Mouse (Mus musculus) cerebellum, adult 8-10 months (tissue): Measurements from ENCODE around the gene Atp6v1g2.

Source experiments
- DNase-seq: peaks from one replicate; pipeline ENCODE4 v3.0.0; 2022

The Atp6v1g2 gene

DNA sequence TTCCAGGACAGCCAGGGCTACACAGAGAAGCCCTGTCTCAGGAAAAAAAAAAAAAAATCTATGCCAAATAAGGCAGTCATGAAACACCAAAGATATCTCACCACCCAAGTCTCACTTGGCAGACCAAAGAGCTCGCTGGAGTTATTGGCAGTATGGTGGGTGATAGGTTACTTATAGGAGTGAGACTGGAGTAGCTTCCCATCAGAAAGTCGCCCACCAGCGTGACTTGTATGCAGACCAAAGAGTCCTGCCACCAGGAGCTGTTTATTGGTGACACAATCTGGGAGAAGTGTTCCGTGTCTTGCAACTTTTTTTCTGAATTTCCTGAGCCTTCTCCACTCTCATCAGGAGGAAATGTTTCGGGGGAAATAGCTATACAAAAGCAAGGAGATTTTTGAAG lies 6.2 kb downstream of the Atp6v1g2 start:
- DNase-seq: no peak

DNA sequence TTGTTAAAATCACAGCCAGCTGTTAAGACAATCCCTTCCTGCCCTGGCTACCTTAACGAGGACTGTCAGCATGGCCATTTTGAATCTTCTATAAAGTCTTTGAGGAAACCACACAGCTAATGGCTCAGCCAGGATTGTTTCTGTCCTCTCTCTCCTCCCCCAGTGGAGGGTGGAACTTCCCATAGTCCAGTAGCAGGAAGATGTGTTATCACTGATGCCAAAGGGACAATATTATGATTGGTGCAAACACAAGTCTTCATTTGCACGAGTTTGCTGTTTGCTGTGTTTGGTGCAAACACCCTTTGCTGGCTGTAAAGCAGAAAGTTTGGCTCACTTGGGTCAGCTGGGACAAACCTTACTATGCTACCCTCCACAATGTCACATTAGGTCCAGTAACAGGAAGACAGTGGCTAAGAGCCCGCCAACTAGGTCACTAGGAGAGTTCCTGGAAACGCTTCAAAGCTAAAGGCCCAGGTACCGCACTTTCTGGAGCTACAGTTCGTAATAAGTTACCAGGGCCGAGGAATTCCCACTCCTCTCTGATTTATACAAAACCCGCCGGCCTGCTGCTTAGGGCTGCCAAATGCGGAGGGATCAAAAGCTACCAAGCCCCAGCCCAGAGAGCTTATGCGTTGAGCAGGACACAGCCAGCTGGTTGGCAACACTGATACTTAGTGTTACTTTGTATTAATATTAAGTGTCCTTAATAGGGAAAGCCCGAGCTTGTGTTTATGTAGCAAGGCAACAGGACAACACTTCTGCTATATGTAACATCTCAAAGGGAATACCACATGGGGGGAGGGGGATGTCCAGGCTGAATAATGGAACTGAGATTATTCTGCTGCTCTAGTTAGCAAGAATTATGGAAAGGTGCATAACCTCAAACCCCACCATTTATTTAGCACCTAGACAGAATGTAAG lies 7.2 kb downstream of the Atp6v1g2 start:
- DNase-seq: peak; percentile 54

GRCm38 (mm10) chr17:35241305-35242014 lies 8.0 kb downstream of the Atp6v1g2 start, which contains the start of gene Ddx39b:
Gene Ddx39b, plus strand, starts transcription at chr17:35241746.
- DNase-seq: peak; percentile 95

DNA sequence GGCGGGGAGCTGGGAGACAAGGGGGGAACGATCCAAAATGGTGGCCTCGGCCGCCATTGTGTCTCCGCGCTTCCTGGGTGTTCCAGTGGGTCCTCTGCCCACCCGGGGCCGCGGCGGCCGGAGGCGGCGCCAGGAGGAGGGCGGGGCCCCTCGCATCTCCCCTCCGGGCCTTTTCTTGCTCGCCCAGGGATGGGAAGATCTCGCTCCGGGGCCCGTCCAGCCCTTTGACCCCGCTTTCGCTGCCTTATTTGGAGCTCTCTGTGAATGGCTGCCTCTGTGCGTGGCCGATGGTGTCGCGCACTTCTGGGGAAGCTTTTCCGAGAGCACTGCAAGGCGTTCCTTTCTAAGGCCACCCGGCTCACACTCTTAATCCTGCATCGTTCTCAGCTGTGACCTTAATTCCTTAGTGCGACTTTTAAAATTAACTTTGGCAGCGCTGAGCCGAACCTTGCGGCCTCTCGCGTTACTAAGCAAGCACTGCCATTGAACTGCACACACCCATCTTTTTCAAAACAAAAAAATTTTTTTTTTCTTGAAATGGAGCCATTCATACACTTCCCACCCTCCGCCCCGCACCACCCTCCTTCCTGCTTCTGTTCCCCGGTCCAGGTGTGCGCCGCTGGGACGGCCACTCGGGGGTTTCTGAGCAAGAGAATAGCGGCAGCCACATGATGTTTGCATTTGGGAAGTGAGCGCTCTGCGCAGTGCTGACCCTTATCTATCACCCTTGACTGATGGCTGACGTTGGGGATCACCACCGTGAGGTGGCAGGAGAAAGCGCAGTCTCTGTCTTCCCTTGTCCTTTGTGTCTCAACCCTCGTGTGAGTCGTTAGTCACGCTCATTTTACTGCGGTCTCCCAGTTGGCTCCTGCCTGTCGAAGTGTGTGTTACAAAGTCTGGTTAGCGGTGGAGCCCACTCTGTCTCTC lies 8.8 kb downstream of the Atp6v1g2 start:
- DNase-seq: no peak

DNA sequence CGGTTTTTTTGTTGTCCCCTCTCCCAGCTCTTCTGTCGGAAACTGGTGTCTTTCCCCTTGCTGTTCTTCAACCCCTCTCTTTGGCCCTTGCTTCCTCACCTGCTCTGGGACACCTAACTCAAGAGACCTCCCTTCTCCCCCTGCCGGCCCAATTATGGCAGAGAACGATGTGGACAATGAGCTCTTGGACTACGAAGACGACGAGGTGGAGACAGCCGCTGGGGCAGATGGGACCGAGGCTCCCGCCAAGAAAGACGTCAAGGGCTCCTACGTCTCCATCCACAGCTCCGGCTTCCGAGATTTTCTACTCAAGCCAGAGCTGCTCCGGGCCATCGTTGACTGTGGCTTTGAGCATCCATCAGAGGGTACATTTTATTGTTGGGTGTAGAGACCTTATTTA lies 9.6 kb downstream of the Atp6v1g2 start:
- DNase-seq: peak; percentile 56

- DNase-seq: no peak
These were observed 11.5 kb downstream of the Atp6v1g2 start for GRCm38 (mm10) chr17:35244999-35245398.

DNA sequence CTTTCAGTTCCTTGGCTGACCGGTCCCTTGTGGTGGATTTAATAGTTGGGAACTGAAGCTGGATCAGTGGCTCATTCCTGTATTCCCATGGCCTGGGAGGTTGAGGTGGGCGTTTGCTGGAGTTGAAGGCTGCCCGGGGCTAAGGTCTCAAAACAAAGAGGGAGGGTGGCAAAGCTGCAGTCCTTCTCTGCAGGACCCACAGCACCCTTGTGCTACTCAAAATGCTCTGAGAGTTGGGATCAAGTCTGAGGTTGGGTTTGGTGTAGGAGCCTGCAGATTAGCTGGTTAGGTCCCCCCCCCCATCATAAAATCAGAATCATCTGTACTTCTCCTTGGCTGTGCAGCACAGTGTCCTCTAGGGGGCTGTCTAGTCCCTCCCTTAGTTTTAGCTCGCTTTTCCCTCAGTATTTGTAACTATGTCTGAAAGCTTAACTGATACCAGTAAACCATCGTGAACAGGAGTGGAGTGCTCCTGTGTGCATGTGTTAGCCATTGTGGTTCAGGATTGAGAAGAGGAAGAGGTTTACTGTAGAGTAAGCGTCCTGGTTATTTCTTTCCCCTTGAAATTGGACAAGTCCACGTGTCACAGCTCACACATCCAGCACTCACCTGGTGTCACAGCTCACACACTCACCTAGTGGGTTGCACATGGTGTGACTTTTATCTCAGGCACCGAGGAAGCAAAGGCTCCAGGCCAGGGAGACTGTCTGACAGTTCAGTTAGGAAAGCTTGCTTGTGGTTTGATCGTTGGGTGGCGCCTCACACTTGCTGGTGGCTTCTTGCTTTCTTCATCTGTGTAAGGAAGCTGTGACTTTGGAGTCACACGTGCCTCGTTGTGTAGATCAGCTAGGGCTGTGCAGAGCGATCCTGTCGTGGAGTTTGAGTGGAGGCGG lies 12.5 kb downstream of the Atp6v1g2 start:
- DNase-seq: no peak

- no peak for DNase-seq
These were observed 13.7 kb downstream of the Atp6v1g2 start for GRCm38 (mm10) chr17:35247144-35247543.

DNA sequence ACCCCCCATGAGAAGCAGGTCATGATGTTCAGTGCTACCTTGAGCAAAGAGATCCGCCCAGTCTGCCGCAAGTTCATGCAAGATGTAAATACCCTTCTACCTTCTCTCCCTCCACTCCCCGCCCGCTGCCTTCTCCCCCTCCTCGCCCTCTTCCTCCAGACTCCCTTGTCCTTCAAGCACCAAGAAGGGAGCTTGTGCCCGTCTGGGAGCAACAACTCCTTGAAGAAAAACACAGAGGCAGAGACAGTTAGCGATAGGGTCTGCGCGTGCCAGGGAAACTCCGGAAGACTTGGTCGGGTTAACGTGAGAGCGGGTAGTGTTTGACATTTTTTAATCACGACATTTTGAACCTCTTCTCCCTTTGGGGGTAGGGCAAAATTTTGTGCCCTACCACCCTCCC lies 15.5 kb downstream of the Atp6v1g2 start:
- no peak for DNase-seq

DNA sequence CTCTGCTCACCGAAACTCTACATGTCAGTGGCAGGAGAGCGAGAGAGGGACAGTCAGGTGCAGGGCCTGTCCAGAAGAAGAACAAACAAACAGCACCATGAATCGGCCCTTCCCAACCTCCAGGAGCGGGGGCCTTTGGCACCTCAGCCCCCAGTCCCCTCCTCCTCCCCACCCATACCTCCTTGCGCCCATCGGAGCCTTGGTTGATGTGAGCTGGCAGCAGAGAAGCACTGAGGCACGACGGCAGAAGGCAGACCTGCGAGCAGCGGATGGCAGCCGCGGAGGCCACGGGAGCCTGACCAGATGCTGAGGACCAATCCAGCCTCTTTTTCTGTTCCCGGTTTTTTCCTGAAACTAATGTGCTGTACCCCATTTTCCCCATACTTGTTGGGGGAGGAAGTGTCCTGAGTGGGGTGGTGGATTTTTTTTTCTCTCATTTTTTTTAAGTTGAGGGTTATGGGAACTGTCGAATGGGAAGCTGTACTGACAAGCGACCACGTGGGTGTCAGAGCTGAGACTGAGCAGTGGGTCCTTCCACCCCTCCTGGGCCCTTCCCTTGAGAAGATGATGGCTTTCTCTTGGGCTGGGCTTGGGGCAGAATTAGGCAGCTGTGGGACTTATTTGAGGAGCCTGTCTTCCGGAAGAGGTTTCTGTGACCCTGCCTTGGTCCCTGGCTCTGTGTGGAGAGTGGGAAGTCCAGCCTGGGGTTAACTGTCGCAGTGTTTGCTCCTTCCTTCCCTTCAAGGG lies 16.2 kb downstream of the Atp6v1g2 start:
- no peak for DNase-seq

DNA sequence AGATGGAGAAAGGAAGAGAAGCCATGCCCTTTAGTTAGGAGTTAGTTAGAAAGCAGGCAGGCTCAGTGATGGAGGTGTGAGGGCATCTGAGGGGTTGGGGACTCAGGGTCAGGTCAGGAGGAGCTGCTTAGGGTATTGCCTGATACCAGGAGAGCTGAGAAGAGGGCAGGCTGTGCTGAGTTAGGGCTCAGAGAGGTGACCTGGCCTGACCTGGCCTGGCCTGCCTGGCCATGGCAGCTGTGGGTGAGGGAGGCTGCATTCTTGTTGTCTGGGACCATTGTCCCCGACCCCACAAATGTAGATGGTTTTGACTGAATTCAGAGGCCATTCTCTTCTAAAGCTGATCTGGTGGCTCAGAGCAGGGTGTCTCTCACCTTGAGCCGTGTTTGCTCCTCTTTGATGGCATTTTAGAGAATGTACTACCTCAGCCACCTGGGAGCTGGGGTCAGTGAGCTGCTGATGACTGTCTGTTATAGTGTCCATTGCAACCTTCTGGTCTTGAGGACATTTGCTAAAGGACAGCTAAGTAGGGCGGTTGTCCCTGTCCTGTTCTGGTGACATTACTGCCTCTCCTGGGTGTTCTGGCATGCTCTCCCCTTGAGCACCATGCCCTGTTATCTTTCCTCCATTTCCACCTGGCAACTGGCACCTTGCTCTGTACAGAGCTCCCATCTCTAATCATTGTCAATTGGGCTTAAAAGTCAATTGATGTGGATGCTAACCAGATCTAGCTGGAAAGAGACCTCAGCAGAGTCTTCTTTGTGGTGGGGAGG lies 17.1 kb downstream of the Atp6v1g2 start:
- DNase-seq: no peak

GRCm38 (mm10) chr17:35251162-35251719 lies 17.8 kb downstream of the Atp6v1g2 start:
- DNase-seq: no peak

DNA sequence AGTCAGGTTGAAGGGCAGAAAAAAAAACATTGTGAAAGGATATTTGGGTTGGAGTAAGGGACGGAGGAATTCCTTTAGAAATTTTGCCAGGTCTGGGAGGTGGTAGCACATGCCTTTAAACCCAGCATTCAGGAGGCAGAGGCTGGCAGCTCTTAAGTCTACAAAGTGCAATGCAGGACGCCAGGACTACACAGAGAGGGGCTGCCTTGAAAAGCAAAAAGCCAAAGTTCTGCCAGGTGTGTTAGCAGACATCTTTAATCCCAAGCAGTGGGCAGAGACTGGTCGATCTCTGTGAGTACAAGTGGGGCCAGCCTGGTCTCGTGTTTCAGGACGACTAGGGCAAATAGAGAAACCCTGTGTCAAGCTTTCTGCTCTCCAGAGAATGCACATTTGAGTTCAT lies 18.5 kb downstream of the Atp6v1g2 start:
- peak; percentile 5 for DNase-seq

GRCm38 (mm10) chr17:35252619-35253292 lies 19.3 kb downstream of the Atp6v1g2 start:
- peak; percentile 12 for DNase-seq

GRCm38 (mm10) chr17:35253293-35254093 lies 20.0 kb downstream of the Atp6v1g2 start:
- peak; percentile 7 for DNase-seq

DNA sequence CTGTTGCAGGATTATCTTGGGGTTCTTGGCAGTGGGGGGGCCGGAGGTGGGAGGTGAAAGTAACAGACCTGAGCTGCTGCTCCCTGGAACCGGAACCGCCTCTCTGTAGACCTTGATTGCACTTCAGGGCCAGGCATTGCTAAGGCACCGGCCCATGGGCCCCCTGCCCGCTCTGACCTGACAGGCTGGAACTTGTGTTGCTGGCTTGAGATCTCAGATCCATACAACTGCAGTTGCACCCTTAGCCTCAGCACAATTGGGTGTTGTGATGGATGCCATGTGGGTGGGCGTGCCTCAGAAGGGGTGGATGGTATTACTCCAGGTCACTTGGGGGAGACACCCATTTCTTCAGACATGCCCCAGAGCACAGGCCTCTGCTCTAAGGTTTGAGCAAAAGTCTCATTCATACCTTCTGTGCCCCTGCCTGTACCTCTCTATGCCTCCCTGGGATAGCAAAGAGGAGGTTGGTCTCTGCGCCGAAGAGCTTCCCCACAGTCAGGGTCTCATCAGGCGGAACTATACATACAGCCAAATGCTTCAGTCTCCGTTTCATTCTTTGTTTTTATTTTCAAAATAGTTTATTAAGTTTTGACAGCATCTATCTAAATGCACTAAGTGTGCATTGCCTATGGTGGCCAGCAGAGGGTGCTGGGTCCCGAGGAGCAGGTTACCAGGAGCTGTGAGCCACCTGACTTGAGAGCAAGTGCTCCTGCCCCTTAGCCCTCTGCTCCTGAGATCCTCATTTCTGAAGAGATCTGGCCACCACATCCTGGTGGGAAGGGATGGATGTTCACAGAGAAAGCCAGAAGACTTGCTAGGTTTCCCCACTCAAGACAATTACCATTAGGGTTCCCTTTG lies 21.0 kb downstream of the Atp6v1g2 start:
- peak; percentile 43 for DNase-seq

GRCm38 (mm10) chr17:35255301-35255700 lies 21.8 kb downstream of the Atp6v1g2 start:
- peak; percentile 7 for DNase-seq
